Mouse (Mus musculus) heart, postnatal 0 days (tissue): ENCODE measurements at regions not wholly inside any gene's neighbourhood (a gene's known extent, or its start where the extent isn't known, plus 50 kb on each side); places are given as distances from the start of the nearest gene placed in this dataset.
A peak's percentile ranks its signal among the peaks of the same experiment; 100 is the strongest.

ENCODE experiments used
- ATAC-seq: fragments of 200-750 bp; cut with Nextera tagmentation; 2 replicates; pipeline ENCODE4 v1.8.0; 2017; ENCODE audit warnings: low read depth, moderate number of reproducible peaks, moderate library complexity; ENCODE audit not compliant: insufficient read depth
- DNase-seq: peaks from one replicate; pipeline ENCODE4 v3.0.0-alpha.2; 2016; ENCODE audit warnings: low spot score
- H3K27ac ChIP-seq: fragments of 300-500 bp; sonication (generic); 2 replicates; pipeline ENCODE4 v1.5.1; 2014; ENCODE audit warnings: low read depth, mild to moderate bottlenecking
- H3K27me3 ChIP-seq: fragments of 300-500 bp; sonication (generic); 2 replicates; pipeline ENCODE4 v1.6.1; 2014; ENCODE audit warnings: low read length, mixed read lengths; ENCODE audit not compliant: control insufficient read depth, insufficient read depth
- H3K36me3 ChIP-seq: fragments of 300-500 bp; sonication (generic); replicated peaks from 2 replicates; pipeline ENCODE4 v1.6.1; 2014; ENCODE audit warnings: low read length, mixed read lengths; ENCODE audit not compliant: control insufficient read depth, insufficient read depth
- H3K4me1 ChIP-seq: fragments of 300-500 bp; sonication (generic); 2 replicates; pipeline ENCODE4 v1.6.1; 2014; ENCODE audit warnings: antibody characterized with exemption; ENCODE audit not compliant: control insufficient read depth, insufficient read depth
- H3K4me2 ChIP-seq: fragments of 300-500 bp; sonication (generic); 2 replicates; pipeline ENCODE4 v1.6.1; 2014; ENCODE audit warnings: low read depth, mild to moderate bottlenecking, low read length, moderate library complexity
- H3K4me3 ChIP-seq: fragments of 300-500 bp; sonication (generic); 2 replicates; pipeline ENCODE4 v1.5.1; 2014; ENCODE audit warnings: low read depth, low read length
- H3K9ac ChIP-seq: fragments of 300-500 bp; sonication (generic); replicated peaks from 2 replicates; pipeline ENCODE4 v1.6.1; 2014; ENCODE audit warnings: low read depth, low read length, mixed read lengths
- H3K9me3 ChIP-seq: fragments of 300-500 bp; sonication (generic); replicated peaks from 2 replicates; pipeline ENCODE4 v1.6.1; 2016; ENCODE audit warnings: low read length; ENCODE audit not compliant: control insufficient read depth
- CTCF ChIP-seq: IDR thresholded peaks from 2 replicates; pipeline ENCODE4 v1.5.1; 2016; ENCODE audit warnings: antibody characterized with exemption, control low read depth, low read depth
- EP300 ChIP-seq: IDR thresholded peaks from 2 replicates; pipeline ENCODE4 v1.6.1; 2016; ENCODE audit warnings: antibody characterized with exemption, low read depth
- WGBS: fragments of 180-500 bp; shearing (Covaris S2); extraction: QIAGEN DNeasy Blood & Tissue Kit; methylation state at CpG from one replicate; pipeline ENCODE4 v1.1.7; 2014; 5-methylcytosine and 5-hydroxymethylcytosine counted together

GRCm38 (mm10) chr2:144173358-144174106, 96.9 kb upstream of the Mgme1 start:
- no peaks in the 10 kb centered on the region for H3K36me3 ChIP-seq

DNA sequence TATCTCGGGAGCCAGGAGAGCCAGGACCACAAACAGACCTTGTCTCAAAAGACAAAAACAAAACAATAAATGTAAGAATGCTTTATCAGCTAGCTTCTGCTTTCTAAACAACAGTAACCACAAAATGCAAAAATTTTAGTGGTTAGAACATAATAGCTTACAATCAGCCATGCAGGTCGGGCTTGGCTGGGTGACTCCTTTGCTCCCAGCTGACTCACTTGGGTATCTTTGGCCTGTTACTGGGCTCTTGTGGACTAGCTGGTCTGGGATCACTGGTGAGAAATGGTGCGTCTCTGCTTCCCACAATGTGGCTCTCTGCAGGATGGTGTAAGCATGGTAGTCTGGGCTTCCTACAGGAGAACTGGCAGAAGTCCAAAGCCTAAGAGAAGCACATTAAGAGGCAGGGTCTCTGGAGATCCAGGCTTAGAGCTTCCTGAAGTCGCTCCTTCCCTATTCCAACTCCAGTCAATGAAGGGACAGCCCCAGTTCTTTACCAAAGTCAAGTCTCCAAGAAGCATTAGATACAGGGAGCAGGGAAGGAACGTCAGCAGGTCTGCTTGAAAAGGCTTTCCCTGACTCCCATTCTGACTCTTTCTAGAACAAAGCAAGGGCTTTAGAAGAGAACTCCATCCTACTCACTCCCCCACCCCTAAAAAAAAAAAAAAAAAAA, 96.0 kb upstream of the Mgme1 start:
- 74% methylated on average over 5 of the region's 5 CpGs for WGBS
- Histone ChIP-seq H3K9me3 (no peaks in the 10 kb centered on the region), H3K4me1 (peaks cover 10% of the 10 kb centered on the region; the same call in 1 of the 2 replicates)

More at GRCm38 (mm10) chr2:144173358-144174106, 96.9 kb upstream of the Mgme1 start:
- H3K4me1 ChIP-seq, result peaks cover 10% of the 10 kb centered on the region; the same call in 1 of the 2 replicates
- no peak for DNase-seq
- no peak overlapping the region for H3K27ac ChIP-seq
- no peak overlapping the region for H3K4me2 ChIP-seq
- no peak for ATAC-seq
- no peaks in the 10 kb centered on the region for H3K9me3 ChIP-seq
- no peak overlapping the region for H3K9ac ChIP-seq
- H3K27me3 ChIP-seq, result no peaks in the 10 kb centered on the region
- TF ChIP-seq EP300 (no peak), CTCF (no peak)
- WGBS, result 63% methylated on average over 8 of the region's 8 CpGs
- no peak overlapping the region for H3K4me3 ChIP-seq

DNA sequence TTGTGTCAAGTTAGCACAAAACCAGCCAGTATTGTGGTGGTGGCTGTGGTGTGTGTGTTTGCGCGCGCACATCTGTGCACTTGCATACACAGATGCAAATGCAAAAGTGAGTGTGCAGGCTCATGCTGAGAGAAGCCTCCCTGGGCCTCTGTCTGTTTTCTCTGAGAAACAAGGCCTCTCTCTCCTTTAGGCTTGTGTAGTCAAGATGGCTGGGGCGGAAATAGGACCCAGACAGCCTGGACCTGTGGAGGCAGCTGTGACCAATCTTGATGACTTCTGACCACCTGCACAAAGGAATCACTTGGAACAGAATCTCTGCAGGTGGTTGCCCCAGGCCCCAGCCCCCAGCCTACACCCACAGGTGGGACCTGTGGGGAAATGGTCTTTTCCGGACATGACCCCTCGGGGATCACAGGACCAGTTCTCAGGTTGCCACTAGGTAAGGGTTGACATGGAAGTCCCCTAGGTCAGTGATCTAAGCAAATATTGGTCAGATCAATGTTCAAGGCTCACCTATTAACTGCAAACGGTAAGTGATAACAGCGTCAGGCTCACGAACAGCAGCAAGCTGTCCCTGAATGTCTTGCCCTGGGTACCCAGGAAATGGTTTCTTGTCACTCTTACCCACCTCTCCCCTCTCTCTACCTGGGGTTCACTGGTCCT, 93.8 kb upstream of the Mgme1 start:
- 86% methylated on average over 9 of the region's 9 CpGs for WGBS
- peak overlapping the region; percentile 86 for H3K27ac ChIP-seq
- no peak overlapping the region for H3K4me2 ChIP-seq
- H3K4me1 ChIP-seq, result peaks cover 11% of the 10 kb centered on the region; the same call in 1 of the 2 replicates
- ATAC-seq (no peak), DNase-seq (no peak)
- no peak overlapping the region for H3K9ac ChIP-seq
- TF ChIP-seq EP300, result no peak
- no peak for TF ChIP-seq CTCF
- H3K36me3 ChIP-seq, result no peaks in the 10 kb centered on the region
- H3K9me3 ChIP-seq, result no peaks in the 10 kb centered on the region
- no peaks in the 10 kb centered on the region for H3K27me3 ChIP-seq
- no peak overlapping the region for H3K4me3 ChIP-seq

More for the DNA sequence above, 96.0 kb upstream of the Mgme1 start:
- Histone ChIP-seq H3K36me3 (no peaks in the 10 kb centered on the region), H3K9ac (no peak overlapping the region), H3K27ac (no peak overlapping the region), H3K4me2 (no peak overlapping the region), H3K4me3 (no peak overlapping the region), H3K27me3 (no peaks in the 10 kb centered on the region)
- ATAC-seq, result no peak
- TF ChIP-seq CTCF (no peak), EP300 (no peak)
- DNase-seq, result no peak

DNA sequence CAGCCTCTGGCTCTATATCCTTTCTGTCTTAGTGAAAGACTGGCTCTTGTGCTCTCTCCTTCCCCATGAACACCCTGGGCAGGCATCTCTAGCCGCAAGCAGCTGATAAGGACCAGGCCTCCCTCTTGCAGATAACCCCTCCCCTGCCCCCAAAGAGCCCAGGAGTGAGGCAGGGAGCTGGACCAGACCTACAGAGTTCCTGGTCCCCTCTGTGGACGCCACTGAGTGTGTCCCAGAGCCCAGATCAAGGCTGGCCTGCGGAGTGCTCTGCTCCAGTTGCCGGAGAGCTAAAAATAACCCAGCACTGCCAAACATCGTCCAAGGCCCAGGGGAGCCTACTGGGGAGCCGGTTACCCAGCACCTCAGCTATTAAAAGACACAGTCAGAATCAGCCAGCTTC, 93.2 kb upstream of the Mgme1 start:
- no peaks in the 10 kb centered on the region for H3K27me3 ChIP-seq
- no peak overlapping the region for H3K4me3 ChIP-seq
- H3K9ac ChIP-seq, result no peak overlapping the region
- WGBS, result 19% methylated on average over 6 of the region's 6 CpGs
- ATAC-seq (peak; percentile 93), DNase-seq (peak; percentile 91)
- no peaks in the 10 kb centered on the region for H3K9me3 ChIP-seq
- H3K36me3 ChIP-seq, result no peaks in the 10 kb centered on the region
- TF ChIP-seq CTCF (no peak), EP300 (0 out of 2 replicates have a peak, but pooled peaks have one; percentile 42)
- peak overlapping the region; percentile 11; the same call in 1 of the 2 replicates for H3K4me2 ChIP-seq
- peak overlapping the region; percentile 86 for H3K27ac ChIP-seq
- peaks cover 17% of the 10 kb centered on the region; the same call in 1 of the 2 replicates for H3K4me1 ChIP-seq

DNA sequence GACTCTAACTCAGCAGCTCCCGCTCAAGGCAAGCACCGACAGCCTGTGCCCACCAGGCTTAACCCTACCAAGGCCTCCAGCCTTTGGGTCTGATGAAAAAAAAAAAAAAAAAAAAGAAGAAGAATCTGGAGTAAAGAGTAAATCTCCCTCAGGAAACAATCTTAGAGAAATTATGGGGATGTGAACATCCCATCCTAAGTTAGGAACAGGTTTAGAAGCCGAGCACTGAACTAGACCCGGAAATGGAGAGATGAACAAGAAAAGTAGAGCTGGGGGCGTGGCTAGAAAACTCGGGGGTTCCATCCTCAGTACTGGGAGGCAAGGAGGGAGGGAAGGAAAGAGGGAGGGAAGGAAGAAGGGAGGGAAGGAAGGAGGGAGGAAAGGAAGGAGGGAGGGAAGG, 92.5 kb upstream of the Mgme1 start:
- H3K4me1 ChIP-seq, result peaks cover 17% of the 10 kb centered on the region; the same call in 1 of the 2 replicates
- no peaks in the 10 kb centered on the region for H3K9me3 ChIP-seq
- no peaks in the 10 kb centered on the region for H3K27me3 ChIP-seq
- H3K9ac ChIP-seq, result no peak overlapping the region
- no peak overlapping the region for H3K4me3 ChIP-seq
- peak overlapping the region; percentile 86 for H3K27ac ChIP-seq
- DNase-seq, result no peak
- no peaks in the 10 kb centered on the region for H3K36me3 ChIP-seq
- no peak for ATAC-seq
- peak overlapping the region; percentile 11; the same call in 1 of the 2 replicates for H3K4me2 ChIP-seq
- no peak for TF ChIP-seq CTCF
- TF ChIP-seq EP300, result no peak
- WGBS, result 45% methylated on average over 6 of the region's 6 CpGs
